Mouse (Mus musculus) right cerebral cortex, postnatal 10 days (tissue): ENCODE measurements around the gene Ifna5.
A peak's percentile ranks its signal among the peaks of the same experiment; 100 is the strongest.

Experiments used
- DNase-seq, 2 experiments: peaks; one replicate each; pipeline ENCODE4 v3.0.0; 2021; ENCODE audit warnings: low spot score in 2 of 2

The Ifna5 gene

DNA sequence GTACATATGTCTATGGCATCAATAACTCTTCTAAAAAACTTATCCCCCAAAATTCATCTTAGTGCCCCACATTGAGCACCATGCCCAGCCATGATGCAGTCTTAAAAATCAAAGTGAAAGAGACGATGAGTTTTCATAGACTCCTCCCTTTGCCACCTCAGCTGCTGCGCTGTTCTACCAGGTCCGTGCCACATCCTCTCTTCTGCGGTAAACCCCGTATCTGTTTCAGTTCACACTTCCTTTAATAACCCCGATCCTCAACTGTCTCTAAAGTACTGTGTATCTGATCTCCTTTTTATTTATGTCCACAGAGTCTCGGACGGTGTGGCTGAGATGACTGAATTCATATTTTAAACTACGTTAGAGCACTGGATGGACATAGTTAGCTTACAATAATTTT, 29.3 kb downstream of the Ifna5 start:
- DNase-seq, result no peak

DNA sequence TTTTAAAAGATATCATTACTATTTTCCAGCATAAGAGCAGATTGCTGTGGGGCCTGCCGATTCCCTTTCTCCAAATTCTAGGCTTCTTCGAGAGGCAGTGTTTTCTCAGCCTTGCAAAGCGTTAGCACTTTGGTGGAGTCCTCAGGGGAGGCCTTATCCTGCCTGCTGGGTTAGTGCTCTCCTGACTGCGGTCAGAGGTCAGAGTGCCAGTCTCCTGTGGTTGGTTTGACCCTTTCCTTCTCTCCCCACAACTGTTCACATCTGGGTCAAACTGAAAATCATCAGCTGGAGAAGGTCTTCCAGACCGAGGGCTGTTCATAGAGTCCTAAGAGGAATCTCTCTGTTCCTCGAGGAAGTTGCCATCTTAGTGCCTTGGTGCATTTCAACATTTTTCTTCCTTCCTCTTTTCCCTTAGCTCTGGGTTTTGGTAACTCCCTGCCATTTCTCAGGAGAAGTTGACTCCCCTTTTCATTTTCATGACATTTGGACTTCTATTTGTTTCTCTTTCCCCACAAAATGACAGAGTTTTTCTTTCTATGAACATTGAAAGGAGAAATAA, 29.8 kb downstream of the Ifna5 start:
- no peak for DNase-seq

DNA sequence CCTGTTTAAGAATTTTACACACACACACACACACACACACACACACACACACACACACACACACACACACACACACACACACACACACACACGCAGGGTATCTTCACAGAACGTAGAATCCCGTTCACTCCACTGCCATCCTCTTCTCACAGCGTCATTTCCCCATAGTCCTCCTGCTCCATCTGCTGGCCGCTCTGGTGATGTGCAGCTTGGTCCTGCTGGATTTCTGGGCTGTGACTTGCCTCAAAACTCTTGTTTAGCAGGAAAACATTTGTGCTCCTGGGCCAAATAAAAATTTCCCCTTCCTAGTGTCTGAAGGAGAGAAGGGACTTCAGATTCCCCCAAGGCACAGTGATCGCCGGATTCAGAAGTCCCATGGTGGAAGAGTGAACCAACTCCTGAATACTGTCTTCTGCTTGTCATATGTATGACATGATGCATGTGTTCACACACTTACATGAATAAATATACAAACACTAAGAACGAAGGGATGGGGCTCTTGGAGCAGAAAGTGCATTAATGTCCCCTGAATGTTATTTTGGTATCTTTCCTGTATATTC, 32.1 kb downstream of the Ifna5 start:
- peak; percentile 74 to 83 for DNase-seq

DNA sequence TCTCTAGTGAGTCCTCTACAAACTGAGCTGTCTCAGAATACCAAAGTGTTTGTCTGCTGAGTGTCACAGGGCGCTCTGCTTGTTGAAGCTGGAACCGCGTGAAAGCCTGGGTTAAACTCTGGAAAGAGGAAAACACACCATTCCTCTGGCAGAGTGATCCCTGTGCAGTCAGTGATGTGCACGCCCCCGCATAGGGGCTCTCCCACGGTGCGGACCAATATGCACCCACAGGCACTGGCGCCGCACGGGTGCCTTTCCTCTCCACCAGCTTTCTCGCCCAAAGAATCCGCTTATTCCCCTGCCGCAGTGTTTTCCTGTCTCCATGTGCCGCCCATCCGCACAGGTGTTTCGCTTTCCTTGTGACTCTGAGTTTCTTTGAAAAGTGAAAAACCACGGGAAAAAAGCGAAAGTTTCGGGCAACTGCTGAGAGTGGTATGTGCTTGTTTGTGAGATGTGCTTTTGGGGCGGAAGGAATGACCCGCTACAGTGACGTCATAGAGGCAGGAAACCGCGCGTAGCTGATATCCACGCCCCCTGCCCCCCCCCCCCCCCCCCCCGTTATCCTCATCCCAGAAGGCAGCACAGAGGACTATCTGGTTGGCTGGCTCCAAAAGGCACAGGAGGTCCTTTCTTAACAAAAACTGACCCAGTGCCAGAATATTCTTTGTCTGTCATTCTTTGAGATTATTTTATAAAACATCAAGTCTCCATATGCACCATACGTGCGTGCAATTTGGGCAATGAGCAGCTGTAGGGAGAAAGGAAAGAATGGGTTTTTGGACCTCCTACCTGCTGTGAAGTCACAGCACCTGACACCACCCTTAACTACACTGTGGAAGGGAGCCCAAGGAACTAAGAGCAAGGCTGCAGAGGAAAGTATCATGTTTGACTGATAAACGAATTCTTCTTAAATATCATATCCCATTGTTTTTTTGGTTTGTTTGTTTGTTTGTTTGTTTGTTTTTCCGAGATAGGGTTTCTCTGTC, 32.9 kb downstream of the Ifna5 start:
- DNase-seq, result peak; percentile 26 to 27

DNA sequence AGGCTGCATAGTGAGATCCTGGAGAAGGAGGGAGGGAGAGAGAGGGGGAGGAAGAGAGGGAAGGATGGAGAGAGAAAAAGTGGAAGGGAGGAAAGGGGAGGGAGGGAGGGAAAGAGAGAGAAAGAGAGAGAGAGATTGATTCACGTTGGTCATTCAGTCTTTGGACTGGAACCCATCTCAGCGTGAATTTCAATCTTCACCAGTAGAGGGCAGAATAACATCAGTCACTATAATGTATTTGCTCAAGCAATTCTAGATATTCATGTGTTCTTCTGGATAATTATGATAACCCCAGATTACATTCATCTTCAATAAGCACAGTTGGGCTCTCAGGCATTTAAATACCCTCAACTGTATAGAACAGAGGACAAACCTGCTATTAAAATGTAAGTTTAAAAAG, 37.4 kb downstream of the Ifna5 start:
- DNase-seq, result no peak

DNA sequence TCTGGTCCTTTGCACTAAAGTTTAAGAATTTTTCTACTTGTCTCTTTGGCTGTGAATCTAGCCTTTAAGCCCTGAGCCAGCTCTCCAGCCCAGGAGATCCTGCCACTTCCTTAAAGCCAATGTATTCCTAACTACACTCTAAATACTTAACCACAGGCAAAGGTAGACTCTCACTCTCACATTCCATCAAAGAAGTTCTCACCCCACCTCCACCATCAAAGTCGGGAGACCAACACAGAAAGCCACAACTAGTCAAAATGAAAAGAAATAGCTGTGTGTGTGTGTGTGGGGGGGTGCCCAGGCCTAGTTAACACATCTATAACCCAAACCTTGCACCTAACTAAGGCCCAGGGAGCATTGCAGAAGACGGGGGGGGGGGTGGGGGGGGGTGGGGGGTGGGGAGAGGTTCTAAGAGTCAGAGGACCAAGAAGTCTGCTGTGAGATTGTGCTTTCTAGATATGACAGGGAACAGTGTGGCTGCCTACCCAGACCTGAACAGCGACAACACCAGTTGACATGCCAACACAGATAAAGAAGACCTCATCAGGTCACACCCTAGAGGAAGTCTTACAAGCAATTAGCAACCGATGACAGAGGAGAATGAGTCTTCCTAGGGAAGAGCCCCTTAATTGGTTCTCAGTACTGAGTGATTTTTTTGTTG, 40.2 kb downstream of the Ifna5 start:
- no peak for DNase-seq

DNA sequence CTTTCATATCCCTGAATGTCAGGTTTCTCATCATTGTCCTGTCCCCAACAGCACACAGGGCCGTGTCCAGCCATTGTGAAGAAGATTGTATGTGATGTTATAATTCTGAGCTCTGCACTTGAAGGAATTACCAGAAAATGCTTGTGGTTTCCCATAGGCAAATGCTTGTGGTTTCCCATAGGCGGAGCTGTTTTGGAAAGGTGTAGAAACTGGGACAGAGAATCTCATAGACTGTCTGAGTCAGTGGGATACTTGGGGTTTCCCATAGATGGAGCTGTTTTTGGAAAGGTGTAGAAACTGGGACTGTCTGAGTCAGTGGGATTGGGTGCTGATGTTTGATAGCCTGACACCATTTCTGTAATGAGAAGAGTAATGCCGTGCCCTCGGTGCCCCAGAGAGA, 41.2 kb downstream of the Ifna5 start:
- DNase-seq, result no peak

DNA sequence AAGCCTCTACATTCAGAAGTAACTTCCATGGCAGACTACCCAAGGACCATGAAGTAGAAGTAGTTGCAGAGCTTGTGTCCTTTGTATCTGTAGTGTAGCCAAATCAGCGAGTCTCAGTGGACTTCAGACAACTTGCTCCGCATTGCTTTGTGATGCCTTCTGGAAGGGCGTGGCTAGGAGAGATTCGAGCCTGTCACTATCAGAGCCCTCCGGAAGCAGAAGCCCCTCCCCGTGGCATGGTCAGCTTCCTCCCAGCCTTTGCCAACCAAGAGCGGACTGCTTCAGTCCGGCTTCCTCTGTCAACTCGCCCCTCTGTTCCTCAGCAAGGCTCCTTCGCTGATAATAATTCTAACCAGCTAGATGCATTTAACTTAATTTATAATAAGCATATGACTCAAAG, 42.9 kb downstream of the Ifna5 start:
- DNase-seq, result no peak

DNA sequence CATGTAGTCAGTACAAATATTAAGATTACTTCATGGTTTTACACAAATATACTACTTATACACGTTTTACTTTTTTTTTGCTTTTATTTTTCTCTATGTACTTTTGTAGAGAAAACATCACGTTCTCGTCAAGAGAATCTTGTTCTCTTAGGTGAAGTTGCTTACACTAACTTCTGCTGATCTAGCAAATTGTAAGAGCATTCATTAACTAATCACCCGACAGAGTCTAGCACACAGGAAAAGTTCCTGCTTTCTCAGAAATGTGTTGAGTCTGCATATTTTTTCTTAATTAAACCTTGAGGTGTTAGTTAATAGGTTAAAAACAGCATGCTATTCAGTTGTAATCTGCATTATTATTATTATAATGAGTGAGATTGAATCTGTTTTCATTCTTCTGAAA, 43.4 kb downstream of the Ifna5 start:
- no peak for DNase-seq

DNA sequence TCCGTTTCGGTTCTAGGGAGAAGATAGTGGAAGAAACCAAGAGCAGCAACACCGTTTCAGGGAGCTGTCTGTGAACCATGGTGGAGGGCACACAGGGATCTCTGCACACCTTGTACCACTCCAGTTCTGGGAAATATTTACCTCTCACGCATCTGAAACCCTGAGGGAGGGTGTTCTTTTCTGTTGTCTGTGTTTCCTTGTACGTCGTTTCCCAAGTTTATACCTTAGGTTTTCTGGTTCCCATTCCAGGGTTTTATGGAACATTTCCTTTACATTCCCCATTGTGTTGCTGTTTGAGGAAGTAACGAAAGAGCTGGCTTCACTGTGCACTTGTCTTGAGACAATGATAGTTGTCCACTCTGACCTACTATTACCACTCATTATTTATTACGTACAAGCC, 44.8 kb downstream of the Ifna5 start, which contains the start of gene Ifne:
TSS of gene Ifne (minus strand) at position 101 of the 400 bp plus-strand sequence.
- no peak for DNase-seq
